Mouse (Mus musculus): ENCODE results near the gene Ssh1.
A peak's percentile ranks its signal among the peaks of the same experiment; 100 is the strongest.

Ssh1 gene

GRCm38 (mm10) chr5:113993487-113994465 is at the start of gene Ssh1:
Gene Ssh1 (minus strand): TSS chr5:113993894.
- peak; percentile 93 for DNase-seq

GRCm38 (mm10) chr5:114041327-114041930 is 47.7 kb upstream of the Ssh1 start:
- DNase-seq: peak; percentile 65

GRCm38 (mm10) chr5:114040911-114041310 is 47.2 kb upstream of the Ssh1 start:
- DNase-seq: no peak

- DNase-seq: no peak
Measured at GRCm38 (mm10) chr5:114040508-114040907, 46.8 kb upstream of the Ssh1 start.

- peak; percentile 29 for DNase-seq
Measured at GRCm38 (mm10) chr5:114035111-114035510, 41.4 kb upstream of the Ssh1 start.

GRCm38 (mm10) chr5:114034393-114034792 is 40.7 kb upstream of the Ssh1 start:
- DNase-seq: no peak

GRCm38 (mm10) chr5:114032161-114032763 is 38.6 kb upstream of the Ssh1 start:
- DNase-seq: no peak

GRCm38 (mm10) chr5:114030652-114031051 is 37.0 kb upstream of the Ssh1 start:
- no peak for DNase-seq

- DNase-seq: no peak
Measured at GRCm38 (mm10) chr5:114028111-114028510, 34.4 kb upstream of the Ssh1 start.

- DNase-seq: no peak
Measured at GRCm38 (mm10) chr5:114027217-114027944, 33.7 kb upstream of the Ssh1 start.

GRCm38 (mm10) chr5:114024885-114025284 is 31.2 kb upstream of the Ssh1 start:
- peak; percentile 32 for DNase-seq

GRCm38 (mm10) chr5:114024390-114024789 is 30.7 kb upstream of the Ssh1 start:
- no peak for DNase-seq

GRCm38 (mm10) chr5:114015121-114015520 is 21.4 kb upstream of the Ssh1 start:
- DNase-seq: no peak

- DNase-seq: no peak
Measured at GRCm38 (mm10) chr5:114009049-114009448, 15.4 kb upstream of the Ssh1 start.

GRCm38 (mm10) chr5:114007753-114008453 is 14.2 kb upstream of the Ssh1 start:
- DNase-seq: peak; percentile 60

GRCm38 (mm10) chr5:114006974-114007373 is 13.3 kb upstream of the Ssh1 start:
- DNase-seq: no peak

- no peak for DNase-seq
Measured at GRCm38 (mm10) chr5:114005100-114005499, 11.4 kb upstream of the Ssh1 start.

GRCm38 (mm10) chr5:114004573-114004972 is 10.9 kb upstream of the Ssh1 start:
- no peak for DNase-seq

- DNase-seq: no peak
Measured at GRCm38 (mm10) chr5:114003542-114003941, 9.8 kb upstream of the Ssh1 start, which contains the start of gene Dao. Gene Dao (plus strand): TSS chr5:114003703.

- no peak for DNase-seq
Measured at GRCm38 (mm10) chr5:113999382-113999781, 5.7 kb upstream of the Ssh1 start.

- DNase-seq: no peak
Measured at GRCm38 (mm10) chr5:113996458-113996857, 2.8 kb upstream of the Ssh1 start.

- DNase-seq: peak; percentile 89
Measured at GRCm38 (mm10) chr5:113993031-113993486, 635 bp downstream of the Ssh1 start.

Measured in retina, postnatal 1 day (tissue).